Mouse (Mus musculus): ENCODE measurements around the gene Crabp2.

DNA sequence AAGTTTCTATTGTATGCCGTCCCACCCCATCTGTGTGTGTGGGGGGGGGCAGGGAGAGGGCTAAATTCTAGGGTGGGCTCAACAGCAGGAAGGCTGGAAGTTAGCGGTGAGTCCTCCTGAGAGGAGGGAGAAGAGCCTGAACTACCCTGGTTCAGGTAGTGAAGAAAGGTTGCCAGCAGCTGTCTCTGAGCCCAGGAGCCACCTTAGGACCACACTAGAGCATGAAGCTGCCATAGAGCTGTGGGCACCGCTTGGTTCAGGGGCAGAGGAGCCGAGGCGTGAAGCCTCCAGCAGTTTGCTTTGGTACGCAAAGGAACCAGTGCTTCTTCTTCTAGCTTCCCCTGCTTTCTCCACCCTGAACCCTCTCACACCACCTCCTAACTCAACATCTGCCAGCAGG is 35.2 kb downstream of the Crabp2 start:
- TF ChIP-seq CTCF (IDR thresholded peaks at IDR 0.05; ENCODE audit: low read depth, low read length), result no peak
- no peak for TF ChIP-seq POLR2A (IDR thresholded peaks at IDR 0.05; ENCODE audit: borderline replicate concordance, low read depth, low read length)

Data from bone marrow macrophage, adult 2 months (primary cell).